Mouse (Mus musculus) adrenal gland (tissue): ENCODE measurements around the gene Cyb5b.

Experiments used
- intact Hi-C: fragments of 180-260 bp; cut with DNase I; formaldehyde crosslinking; loops from one replicate; pipeline ENCODE4 v1.15.1; 2025

Gene Cyb5b

GRCm38 (mm10) chr8:107221924-107222851 is 71.7 kb downstream of the Cyb5b start:
- intact Hi-C loops, result loop anchor here (10.0 kb wide), 1 partner anchor 73 kb away; the partner anchor contains the start of gene Nfat5

DNA sequence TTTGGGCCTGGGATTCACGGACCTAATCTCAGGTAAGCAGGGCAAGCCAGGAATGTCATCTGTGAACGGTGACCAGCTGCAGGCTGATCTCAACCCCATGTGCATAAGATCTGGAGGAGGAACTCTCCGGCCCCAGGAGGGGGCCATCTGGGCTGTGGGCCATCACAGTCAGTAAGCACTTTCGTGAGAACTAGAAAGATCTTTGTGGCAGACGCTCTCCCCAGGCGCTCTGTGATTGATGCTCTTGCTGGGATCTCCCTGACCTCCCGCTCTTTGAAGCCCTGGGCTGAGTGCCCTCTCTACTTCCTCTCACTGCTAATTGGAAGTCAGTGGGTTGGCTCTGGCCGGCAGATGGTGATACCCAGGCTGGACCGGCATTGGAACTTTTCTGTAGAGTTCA is 75.7 kb downstream of the Cyb5b start:
- intact Hi-C loops, result loop anchor here (10.0 kb wide), 1 partner anchor 69 kb away; the partner anchor contains the start of gene Nfat5

DNA sequence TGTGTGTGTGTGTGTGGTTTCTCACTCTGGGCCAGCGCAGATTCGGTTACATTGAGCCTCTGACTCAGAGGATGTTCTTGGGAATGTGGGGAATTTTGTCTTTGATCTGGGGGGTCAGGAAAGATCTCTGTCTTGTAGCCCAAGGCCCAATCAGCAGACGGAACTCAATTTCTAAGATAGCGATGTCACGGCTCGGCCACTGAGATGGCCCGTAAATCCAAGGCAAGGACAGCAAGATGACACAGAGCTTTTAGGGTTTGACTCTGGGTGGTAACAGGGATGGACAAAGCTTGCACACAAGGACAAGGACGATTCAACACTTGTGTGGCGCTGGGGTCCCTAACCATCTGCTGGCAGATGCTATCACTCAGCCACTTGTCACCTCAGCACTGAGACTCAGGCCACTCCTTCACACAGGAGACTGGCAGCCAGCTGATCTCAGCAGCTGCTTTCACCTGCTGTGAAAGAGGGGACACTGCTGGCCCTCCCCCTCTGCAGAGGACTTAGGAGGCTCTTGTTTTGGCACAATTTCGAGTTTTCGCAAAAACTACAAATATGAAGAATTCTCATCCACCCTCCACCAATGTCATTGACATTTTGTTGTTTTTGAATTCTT is 76.7 kb downstream of the Cyb5b start:
- intact Hi-C loops, result loop anchor here (10.0 kb wide), 1 partner anchor 68 kb away; the partner anchor contains the start of gene Nfat5

DNA sequence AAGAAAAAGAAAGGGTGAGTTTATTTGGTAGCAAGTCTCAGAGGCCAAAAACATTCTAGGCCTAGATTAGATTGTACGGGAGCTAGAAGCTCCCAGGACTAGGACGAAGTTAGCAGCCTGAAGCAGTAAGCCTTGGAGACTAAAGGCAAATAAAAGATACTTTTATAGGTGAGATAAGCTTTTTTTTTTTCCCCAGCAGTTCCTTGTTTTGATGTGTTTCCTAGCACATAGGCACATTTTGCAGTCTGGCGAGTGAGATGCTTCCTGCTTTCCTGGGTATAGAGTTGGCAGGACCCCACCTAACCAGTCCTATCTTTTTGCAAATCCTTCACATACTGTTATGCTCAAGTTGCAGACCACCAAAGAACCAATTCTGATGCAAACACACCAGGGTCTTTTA is 82.8 kb downstream of the Cyb5b start:
- intact Hi-C loops, result no loop called here

DNA sequence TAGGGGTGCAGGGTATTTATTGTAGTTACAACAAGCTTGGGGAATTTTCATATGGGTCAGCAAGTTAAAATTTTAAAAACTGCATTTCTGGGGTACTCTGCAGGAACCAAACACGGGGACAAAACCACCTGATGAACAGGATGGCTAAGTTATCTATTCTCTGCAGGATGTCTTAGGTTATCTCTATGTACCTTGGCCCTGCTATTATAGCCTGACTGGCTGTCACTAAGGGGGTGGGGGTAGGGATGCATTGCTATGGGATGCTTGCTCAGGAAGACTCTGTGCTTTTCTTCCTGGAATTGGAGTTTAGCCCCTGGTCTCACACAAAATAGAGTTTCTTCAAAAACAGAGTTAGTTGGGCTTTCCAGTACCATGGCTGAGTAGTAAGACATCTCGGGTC is 83.3 kb downstream of the Cyb5b start:
- intact Hi-C loops, result no loop called here
